Mouse (Mus musculus) left cerebral cortex, adult 2 months (tissue): Measurements from ENCODE around the gene Adprhl1. TPM values are rescaled to one million over a fixed set of nuclear protein-coding genes. Genes with fewer than 3 reads are reported as not detected.
A peak's percentile ranks its signal among the peaks of the same experiment; 100 is the strongest.

Experiments
- DNase-seq, 2 experiments: peaks; one replicate each; pipeline ENCODE4 v3.0.0; 2021 to 2022; ENCODE audit warnings: low spot score in 2 of 2, mixed read lengths in 1 of 2; ENCODE audit errors: extremely low spot score in 1 of 2
- H3K27ac ChIP-seq: fragments of 200-600 bp; 2 replicates; pipeline ENCODE4 v1.8.1; 2022
- H3K4me3 ChIP-seq: fragments of 200-600 bp; 2 replicates; pipeline ENCODE4 v1.8.1; 2022
- CTCF ChIP-seq: fragments of 200-600 bp; IDR thresholded peaks from 2 replicates; pipeline ENCODE4 v1.8.1; 2022; ENCODE audit warnings: antibody characterized with exemption, mild to moderate bottlenecking, moderate library complexity
- intact Hi-C: fragments of 180-260 bp; cut with DNase I; formaldehyde crosslinking; loops from one replicate; pipeline ENCODE4 v1.15.1; 2025
- total RNA-seq, 2 experiments: library from RNA; stranded (reverse); gene quantifications; 2 replicates each; pipeline ENCODE4 v1.2.3; 2021

The Adprhl1 gene
- total RNA-seq, 2 experiments from 2014 or later: 1.4 to 1.7 TPM

GRCm38 (mm10) chr8:13204371-13205140 is 49.4 kb downstream of the Adprhl1 start:
- TF ChIP-seq CTCF: no peak
- intact Hi-C loops: no loop called here
- H3K27ac ChIP-seq: no peak overlapping the region
- H3K4me3 ChIP-seq: no peak overlapping the region
- DNase-seq: no peak

DNA sequence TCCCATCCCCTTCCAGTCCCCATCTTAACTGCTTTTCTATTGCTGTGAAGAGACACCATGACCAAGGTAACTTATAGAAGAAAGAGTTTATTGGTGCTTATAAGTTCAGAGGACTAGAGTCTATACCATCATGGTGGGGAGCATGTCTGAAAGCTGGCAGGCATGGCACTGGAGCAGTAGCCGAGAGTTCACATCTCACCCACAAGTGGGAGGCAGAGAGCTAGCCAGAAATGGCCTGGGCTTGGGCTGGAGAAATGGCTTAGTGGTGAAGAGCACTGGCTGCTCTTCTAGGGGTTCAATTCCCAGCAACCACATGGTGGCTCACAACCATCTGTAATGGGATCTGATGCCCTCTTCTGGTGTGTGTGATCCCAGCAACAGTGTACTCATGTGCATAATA is 50.5 kb downstream of the Adprhl1 start:
- no peak for DNase-seq
- Histone ChIP-seq H3K4me3 (no peak overlapping the region), H3K27ac (no peak overlapping the region)
- TF ChIP-seq CTCF: no peak; the same call in 1 of the 2 replicates
- intact Hi-C loops: no loop called here

DNA sequence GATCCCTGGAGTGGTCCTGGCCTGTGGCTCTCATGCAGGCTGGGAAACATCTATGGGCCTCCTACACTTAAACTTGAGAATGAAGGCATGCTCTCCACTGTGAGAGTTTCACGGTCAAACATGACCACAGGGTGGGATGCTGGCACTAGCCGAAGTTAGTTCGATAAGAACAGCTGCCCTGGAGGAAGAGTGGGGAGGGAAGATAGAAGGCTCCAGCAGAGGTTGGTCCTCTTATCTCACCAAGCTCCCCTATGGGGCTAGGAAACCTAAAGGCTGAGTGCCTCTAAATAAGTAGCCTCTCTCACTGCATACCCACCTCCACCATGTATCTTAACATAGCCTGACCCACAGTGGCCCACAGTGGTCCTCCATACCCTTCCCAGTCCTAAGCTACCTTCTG is 51.2 kb downstream of the Adprhl1 start:
- DNase-seq: no peak
- intact Hi-C loops: no loop called here
- H3K27ac ChIP-seq: no peak overlapping the region
- TF ChIP-seq CTCF: no peak
- H3K4me3 ChIP-seq: no peak overlapping the region

DNA sequence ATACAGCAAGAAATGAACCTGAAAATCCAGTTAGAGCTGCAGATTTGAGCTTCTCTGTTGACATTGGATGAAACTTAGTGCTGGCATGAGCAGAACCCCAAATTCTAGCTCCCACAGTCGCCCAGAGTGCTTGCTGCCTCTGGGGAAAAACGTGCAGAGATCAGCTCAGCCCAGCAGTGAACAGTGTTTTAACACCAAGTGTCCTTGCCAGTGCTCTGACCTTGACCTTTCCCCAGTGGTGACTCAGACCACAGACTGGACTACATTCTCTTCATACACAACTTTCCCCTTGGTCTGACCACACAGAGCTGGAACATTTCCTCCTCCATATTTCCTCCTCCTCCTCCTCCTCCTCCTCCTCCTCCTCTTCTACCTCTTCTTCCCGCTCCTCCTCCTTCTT is 51.9 kb downstream of the Adprhl1 start:
- no peak overlapping the region for H3K4me3 ChIP-seq
- DNase-seq: no peak
- H3K27ac ChIP-seq: no peak overlapping the region
- no peak for TF ChIP-seq CTCF
- intact Hi-C loops: no loop called here

GRCm38 (mm10) chr8:13201013-13201334 is 53.0 kb downstream of the Adprhl1 start:
- peak overlapping the region; percentile 59 for H3K4me3 ChIP-seq
- TF ChIP-seq CTCF: no peak
- no peak for DNase-seq
- intact Hi-C loops: no loop called here
- no peak overlapping the region for H3K27ac ChIP-seq

- peak within 1 kb of the TSS; percentile 59 for H3K4me3 ChIP-seq
- DNase-seq: peak in 1 of 2 experiments; percentile 27
- TF ChIP-seq CTCF: no peak
- no peak within 1 kb of the TSS for H3K27ac ChIP-seq
- intact Hi-C loops: no loop called here
These were observed 53.5 kb downstream of the Adprhl1 start, which contains the start of gene Grtp1 for GRCm38 (mm10) chr8:13200301-13201012. Gene Grtp1, minus strand, starts transcription at chr8:13200620.

GRCm38 (mm10) chr8:13199385-13200061 is 54.4 kb downstream of the Adprhl1 start:
- no peak for DNase-seq
- intact Hi-C loops: no loop called here
- Histone ChIP-seq H3K4me3 (peak overlapping the region; percentile 59), H3K27ac (no peak overlapping the region)
- TF ChIP-seq CTCF: no peak

GRCm38 (mm10) chr8:13197493-13197892 is 56.5 kb downstream of the Adprhl1 start:
- no peak for TF ChIP-seq CTCF
- Histone ChIP-seq H3K27ac (no peak overlapping the region), H3K4me3 (no peak overlapping the region)
- DNase-seq: no peak
- intact Hi-C loops: no loop called here

- Histone ChIP-seq H3K4me3 (no peak overlapping the region), H3K27ac (no peak overlapping the region)
- no peak for DNase-seq
- intact Hi-C loops: no loop called here
- no peak for TF ChIP-seq CTCF
These were observed 59.1 kb downstream of the Adprhl1 start for GRCm38 (mm10) chr8:13194818-13195217.

DNA sequence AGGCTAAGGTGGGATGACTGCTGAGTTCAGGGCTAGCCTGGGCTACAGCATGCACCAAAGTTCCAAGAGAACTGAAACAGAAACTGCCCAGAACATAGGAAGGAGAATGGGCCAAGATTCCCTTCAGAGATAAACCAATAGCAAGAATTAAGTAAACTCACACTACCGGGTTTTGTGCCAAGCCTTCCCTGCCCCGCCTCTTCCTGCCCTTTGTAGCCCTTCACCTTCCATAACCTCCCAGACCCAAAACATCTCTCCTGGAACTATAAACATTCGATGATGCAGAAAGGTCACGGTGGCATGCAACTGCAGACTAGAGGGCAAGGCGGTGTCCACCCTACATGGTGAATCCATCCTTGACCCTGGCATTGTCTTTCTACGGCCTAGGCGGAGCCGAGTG is 63.7 kb downstream of the Adprhl1 start:
- no peak for DNase-seq
- no peak for TF ChIP-seq CTCF
- no peak overlapping the region for H3K27ac ChIP-seq
- intact Hi-C loops: no loop called here
- no peak overlapping the region for H3K4me3 ChIP-seq

GRCm38 (mm10) chr8:13188857-13189256 is 65.1 kb downstream of the Adprhl1 start:
- H3K27ac ChIP-seq: no peak overlapping the region
- H3K4me3 ChIP-seq: no peak overlapping the region
- TF ChIP-seq CTCF: no peak
- intact Hi-C loops: no loop called here
- DNase-seq: no peak

DNA sequence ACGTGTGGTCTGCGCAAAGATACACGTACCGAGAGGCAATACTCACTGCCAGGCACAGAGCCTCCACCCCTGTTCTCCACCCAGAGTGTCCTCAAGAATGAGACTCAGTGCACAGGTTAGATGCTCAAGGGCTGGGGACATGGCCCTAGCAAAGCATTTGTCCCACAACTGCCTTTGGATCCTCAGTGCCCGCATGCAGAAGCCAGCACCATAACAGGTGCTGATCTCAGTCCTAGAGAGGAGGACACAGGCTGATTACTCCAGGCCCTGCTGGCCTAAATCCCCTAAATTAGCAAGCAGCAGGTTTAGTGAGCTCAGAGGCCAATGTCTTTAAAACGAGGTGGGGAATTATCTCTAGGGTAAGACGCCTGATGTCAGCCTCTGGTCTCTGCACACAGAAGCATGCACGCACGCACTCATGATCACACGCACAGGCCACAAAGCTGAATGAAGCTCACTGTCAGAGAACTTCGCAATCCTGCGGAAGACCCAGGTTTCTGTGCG is 65.9 kb downstream of the Adprhl1 start:
- TF ChIP-seq CTCF: no peak
- Histone ChIP-seq H3K27ac (no peak overlapping the region), H3K4me3 (no peak overlapping the region)
- DNase-seq: no peak
- intact Hi-C loops: no loop called here
